Mouse (Mus musculus) CD4-positive naive resting alpha-beta T cell, adult 76 days (primary cell): ENCODE data around the gene Olfr1098. TPM values are rescaled to one million over a fixed set of nuclear protein-coding genes. Genes with fewer than 3 reads are reported as not detected.

ENCODE experiments used
- total RNA-seq: library from RNA; stranded (reverse); gene quantifications from one replicate; pipeline ENCODE4 v1.2.4, GENCODE M21; 2023

The Olfr1098 gene
- total RNA-seq, result not detected

GRCm38 (mm10) chr2:86924445-86924844, at the start of gene Olfr1098:
TSS of gene Olfr1098 (minus strand) at chr2:86924545.

GRCm38 (mm10) chr2:86960593-86960992, 36.2 kb upstream of the Olfr1098 start, which contains the start of gene Olfr1099:
TSS of gene Olfr1099 (minus strand) at chr2:86960693.

DNA sequence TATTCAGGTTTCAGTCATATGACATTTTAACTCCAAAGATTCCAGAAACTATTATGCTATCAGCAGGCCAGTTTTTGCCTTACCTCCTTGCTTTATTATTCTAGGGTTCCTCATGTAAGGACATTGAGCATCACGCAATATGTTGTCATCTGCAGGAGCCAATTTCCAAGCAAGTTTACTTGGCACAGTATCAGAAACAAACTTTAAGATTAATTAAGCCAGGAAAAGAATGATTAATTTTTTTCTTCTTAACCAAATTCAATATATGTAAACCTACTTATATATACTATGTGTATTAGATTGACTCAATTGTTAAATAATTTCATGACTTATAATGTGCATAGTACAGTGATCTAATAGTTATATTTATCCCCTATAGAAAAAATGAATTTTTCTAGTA, 32.2 kb downstream of the Olfr1098 start, which contains the start of gene Olfr1097:
TSS of gene Olfr1097 (minus strand) at position 101 of the 400 bp plus-strand sequence.

GRCm38 (mm10) chr2:86874702-86875101, 49.6 kb downstream of the Olfr1098 start, which contains the start of gene Gm13723:
TSS of gene Gm13723 (minus strand) at chr2:86874802.

Other genes with a start within 250 kb of the Olfr1098 start
- not detected for gene Olfr1086, start 244.5 kb downstream of the Olfr1098 start, total RNA-seq
- gene Olfr1087, start 226.2 kb downstream of the Olfr1098 start, total RNA-seq, result not detected
- not detected for gene Olfr1089, start 190.8 kb downstream of the Olfr1098 start, total RNA-seq
- gene Olfr1090, start 165.6 kb downstream of the Olfr1098 start, total RNA-seq, result not detected
- gene Olfr1093, start 142.1 kb downstream of the Olfr1098 start, total RNA-seq, result not detected
- gene Olfr141, start 114.5 kb downstream of the Olfr1098 start, total RNA-seq, result not detected
- gene Olfr1094, start 99.9 kb downstream of the Olfr1098 start, total RNA-seq, result not detected
- not detected for gene Olfr1095, start 72.8 kb downstream of the Olfr1098 start, total RNA-seq
- gene Gm13723, start 49.7 kb downstream of the Olfr1098 start, total RNA-seq, result not detected
- gene Olfr1097, start 32.3 kb downstream of the Olfr1098 start, total RNA-seq, result not detected
- gene Olfr1099, start 36.1 kb upstream of the Olfr1098 start, total RNA-seq, result not detected
- gene Olfr1100, start 55.4 kb upstream of the Olfr1098 start, total RNA-seq, result not detected
- not detected for gene Olfr1101, start 66.7 kb upstream of the Olfr1098 start, total RNA-seq
- gene Olfr1102, start 73.9 kb upstream of the Olfr1098 start, total RNA-seq, result not detected
- not detected for gene Olfr1104, start 102.5 kb upstream of the Olfr1098 start, total RNA-seq
- gene Olfr1105, start 112.0 kb upstream of the Olfr1098 start, total RNA-seq, result not detected
- not detected for gene Olfr1106, start 127.7 kb upstream of the Olfr1098 start, total RNA-seq
- not detected for gene Olfr1107, start 151.3 kb upstream of the Olfr1098 start, total RNA-seq
- not detected for gene Olfr1109, start 171.5 kb upstream of the Olfr1098 start, total RNA-seq
- gene Olfr259, start 190.0 kb upstream of the Olfr1098 start, total RNA-seq, result not detected
- gene Olfr1110, start 215.8 kb upstream of the Olfr1098 start, total RNA-seq, result not detected
- gene Olfr1111, start 228.1 kb upstream of the Olfr1098 start, total RNA-seq, result not detected